ENCODE assay signal across 8 mouse cellular contexts in the genomic region with DNA sequence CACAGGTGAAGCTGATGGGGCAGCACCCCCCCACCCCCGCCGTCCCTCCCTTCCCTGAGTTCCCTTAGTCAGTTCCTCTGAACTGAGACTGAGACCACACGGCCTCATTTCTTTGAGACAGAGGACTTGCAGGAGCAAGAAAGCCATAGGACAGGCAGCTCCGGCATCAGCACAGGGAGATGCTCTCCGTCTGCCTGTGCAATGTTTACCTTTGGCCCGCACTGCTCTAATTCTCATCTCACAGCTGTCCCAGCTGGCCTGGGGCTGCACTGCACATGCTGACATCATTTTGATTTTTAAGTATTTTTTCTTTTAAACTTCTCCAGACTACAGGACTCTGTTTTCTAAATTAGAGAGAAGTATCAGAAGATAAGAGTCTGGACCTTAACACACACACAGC. TPM values are rescaled to one million over a fixed set of nuclear protein-coding genes. Genes with fewer than 3 reads are reported as not detected.
DNase-seq lines count a peak whose midpoint lies in the region; ATAC-seq and TF ChIP-seq lines count a peak whose summit lies in the region.

No protein-coding gene starts in this region.

- no peaks in the 10 kb centered on the region for H3K27me3 ChIP-seq in G1E (ENCODE audit: insufficient read depth, low read length)
- H3K27me3 ChIP-seq in hindbrain, embryonic 13.5 days, result no peaks in the 10 kb centered on the region
- no peaks in the 10 kb centered on the region for H3K27me3 ChIP-seq in midbrain, embryonic 11.5 days (ENCODE audit: control insufficient read depth, insufficient read depth, low read length)

- no peaks in the 10 kb centered on the region for H3K9me3 ChIP-seq in G1E (replicated peaks)
- H3K9me3 ChIP-seq in hindbrain, embryonic 13.5 days, result no peaks in the 10 kb centered on the region
- no peaks in the 10 kb centered on the region for H3K9me3 ChIP-seq in midbrain, embryonic 11.5 days (ENCODE audit: control insufficient read depth, low read length)

- ATAC-seq in G1E (ENCODE audit: extremely low read depth, insufficient number of reproducible peaks, low FRiP score, poor library complexity, severe bottlenecking), result no peak
- ATAC-seq in hindbrain, embryonic 13.5 days (ENCODE audit: low FRiP score), result no peak
- no peak for ATAC-seq in midbrain, embryonic 11.5 days (ENCODE audit: low FRiP score)

- peaks cover 42% of the 10 kb centered on the region for H3K4me1 ChIP-seq in G1E (ENCODE audit: insufficient read depth, low read depth, low read length)
- peaks cover 24% of the 10 kb centered on the region for H3K4me1 ChIP-seq in hindbrain, embryonic 13.5 days (replicated peaks)
- peaks cover 22% of the 10 kb centered on the region for H3K4me1 ChIP-seq in midbrain, embryonic 11.5 days (ENCODE audit: control insufficient read depth, insufficient read depth, low read length)

- 38% methylated on average over 6 of the region's 6 CpGs for WGBS in hindbrain, embryonic 13.5 days
- WGBS in midbrain, embryonic 11.5 days, result 37% methylated on average over 6 of the region's 6 CpGs

- intact Hi-C loops in heart, postnatal 14 days (cut with DNase I), result no loop called here

- H3K4me2 ChIP-seq in hindbrain, embryonic 13.5 days, result peak overlapping the region; percentile 99
- H3K4me2 ChIP-seq in midbrain, embryonic 11.5 days, result peak overlapping the region; percentile 68

- H3K36me3 ChIP-seq in G1E (replicated peaks), result peaks cover 45% of the 10 kb centered on the region
- peaks cover 29% of the 10 kb centered on the region for H3K36me3 ChIP-seq in hindbrain, embryonic 13.5 days
- peaks cover 15% of the 10 kb centered on the region for H3K36me3 ChIP-seq in midbrain, embryonic 11.5 days (ENCODE audit: control insufficient read depth, insufficient read depth, low read length)

- peak; percentile 29 for DNase-seq in heart, adult 11 months
- DNase-seq in heart, postnatal 14 days, result no peak
- no peak for DNase-seq in G1E (ENCODE audit: low spot score)
- DNase-seq in midbrain, embryonic 11.5 days (ENCODE audit: low spot score, missing footprints), result no peak
- DNase-seq in frontal cortex, adult 2 months (ENCODE audit: extremely low spot score in 1 of 2, low spot score in 1 of 2), result no peak
- no peak for DNase-seq in layer of hippocampus, adult 2 months (ENCODE audit: low spot score in 2 of 2)
- no peak for DNase-seq in retina, postnatal 1 day

- TF ChIP-seq CTCF in G1E (IDR thresholded peaks at IDR 0.05; ENCODE audit: low read depth, low read length), result no peak
- no peak for TF ChIP-seq CTCF in layer of hippocampus, adult 2 months (conservative IDR thresholded peaks at IDR 0.05)

- peak overlapping the region; percentile 43; the same call in 1 of the 2 replicates for H3K9ac ChIP-seq in hindbrain, embryonic 13.5 days
- H3K9ac ChIP-seq in midbrain, embryonic 11.5 days (ENCODE audit: low read length), result peak overlapping the region; percentile 57

- peak overlapping the region; percentile 94 for H3K4me3 ChIP-seq in G1E (ENCODE audit: low read depth, low read length)
- peak overlapping the region; percentile 26; the same call in 1 of the 2 replicates for H3K4me3 ChIP-seq in hindbrain, embryonic 13.5 days
- H3K4me3 ChIP-seq in midbrain, embryonic 11.5 days (ENCODE audit: low read depth, low read length), result peak overlapping the region; percentile 80
- H3K4me3 ChIP-seq in layer of hippocampus, adult 2 months, result no peak overlapping the region

- H3K27ac ChIP-seq in hindbrain, embryonic 13.5 days, result no peak overlapping the region
- no peak overlapping the region for H3K27ac ChIP-seq in midbrain, embryonic 11.5 days (ENCODE audit: low read depth, low read length)
- no peak overlapping the region for H3K27ac ChIP-seq in layer of hippocampus, adult 2 months

RNA-seq across cellular contexts. Expression of a gene that starts 2.5 kb away (rescaled TPM):
- 1 to 10 TPM; 2.1 to 4.0 TPM for total RNA-seq in heart, postnatal 14 days (2021)
- total RNA-seq in G1E (2014; fragmentation: Nextera tagmentation) (122 and 159 TPM in 2 replicates), G1E (2017) (78.8 and 83.1 TPM in 2 replicates)
- polyA plus RNA-seq in G1E (2012), result 5.8 and 11.0 TPM in 2 replicates
- 18.7 and 19.8 TPM in 2 replicates for polyA plus RNA-seq in hindbrain, embryonic 13.5 days (2015; fragmentation: Nextera tagmentation; extraction: Ambion mirVana)
- polyA plus RNA-seq in midbrain, embryonic 11.5 days (2014; fragmentation: Nextera tagmentation; extraction: Ambion mirVana), result 94.5 and 96.7 TPM in 2 replicates
- polyA plus RNA-seq in frontal cortex, adult 2 months (2012; rRNA removed), result 1.8 and 2.6 TPM in 2 replicates
- total RNA-seq in layer of hippocampus, adult 2 months (2021), result 1 to 10 TPM in 1 of 2 experiments, under 1 TPM in 1; 0.83 to 1.1 TPM

RNA-seq across cellular contexts. Expression of a gene that starts 20.8 kb away (rescaled TPM):
- total RNA-seq in heart, postnatal 14 days (2021), result 10 to 100 TPM in 1 of 2 experiments, 1 to 10 TPM in 1; 7.7 to 10.5 TPM
- total RNA-seq in G1E (2014; fragmentation: Nextera tagmentation), result 13.7 and 14.4 TPM in 2 replicates
- total RNA-seq in G1E (2017), result 32.1 and 34.0 TPM in 2 replicates
- polyA plus RNA-seq in G1E (2012), result 4.8 and 5.9 TPM in 2 replicates
- 11.5 and 12.6 TPM in 2 replicates for polyA plus RNA-seq in hindbrain, embryonic 13.5 days (2015; fragmentation: Nextera tagmentation; extraction: Ambion mirVana)
- 16.2 and 17.0 TPM in 2 replicates for polyA plus RNA-seq in midbrain, embryonic 11.5 days (2014; fragmentation: Nextera tagmentation; extraction: Ambion mirVana)
- polyA plus RNA-seq in frontal cortex, adult 2 months (2012; rRNA removed), result 6.5 and 8.1 TPM in 2 replicates
- total RNA-seq in layer of hippocampus, adult 2 months (2021), result 10 to 100 TPM; 10.6 to 12.0 TPM
